Mouse (Mus musculus) Patski (cell line): ENCODE results near the gene Dnmbp. TPM values are rescaled to one million over a fixed set of nuclear protein-coding genes. Genes with fewer than 3 reads are reported as not detected.

Source experiments
- ATAC-seq: fragments of 100-300 bp; one replicate; pipeline ENCODE4 v1.8.0; 2021
- CTCF ChIA-PET: fragments of 350-600 bp; sonication (Branson Sonifier 250); formaldehyde crosslinking; loops from one replicate; lab custom pipeline; 2022; ENCODE audit warnings: inconsistent platforms; lab: Charles Lee
- POLR2A ChIA-PET: fragments of 350-600 bp; sonication (Branson Sonifier 250); formaldehyde crosslinking; loops from one replicate; lab custom pipeline; 2022; ENCODE audit warnings: antibody characterized with exemption, inconsistent platforms; lab: Charles Lee
- DNase-seq: peaks from one replicate; pipeline ENCODE4 v3.0.0-alpha.2; 2011; ENCODE audit warnings: low read depth, low spot score
- H3K27me3 ChIP-seq: fragments of 371-371 bp; one replicate; pipeline ENCODE4 v1.5.1; 2021
- CTCF ChIP-seq: fragments of 100-300 bp; IDR thresholded peaks from one replicate; pipeline ENCODE4 v1.5.1; 2021
- in situ Hi-C: fragments of 300-500 bp; cut with MboI; formaldehyde crosslinking; loops from 3 replicates; pipeline ENCODE4 v1.11.1; 2018; ENCODE audit warnings: low pct_unique_long_range_greater_than_20kb, mixed read lengths
- polyA plus RNA-seq: library from polyadenylated mRNA; unstranded; gene quantifications from one replicate; pipeline ENCODE4 v1.2.3, GENCODE M21; 2021

Dnmbp gene
- polyA plus RNA-seq, 1 experiment from 2014 or later = 16.3 TPM

DNA sequence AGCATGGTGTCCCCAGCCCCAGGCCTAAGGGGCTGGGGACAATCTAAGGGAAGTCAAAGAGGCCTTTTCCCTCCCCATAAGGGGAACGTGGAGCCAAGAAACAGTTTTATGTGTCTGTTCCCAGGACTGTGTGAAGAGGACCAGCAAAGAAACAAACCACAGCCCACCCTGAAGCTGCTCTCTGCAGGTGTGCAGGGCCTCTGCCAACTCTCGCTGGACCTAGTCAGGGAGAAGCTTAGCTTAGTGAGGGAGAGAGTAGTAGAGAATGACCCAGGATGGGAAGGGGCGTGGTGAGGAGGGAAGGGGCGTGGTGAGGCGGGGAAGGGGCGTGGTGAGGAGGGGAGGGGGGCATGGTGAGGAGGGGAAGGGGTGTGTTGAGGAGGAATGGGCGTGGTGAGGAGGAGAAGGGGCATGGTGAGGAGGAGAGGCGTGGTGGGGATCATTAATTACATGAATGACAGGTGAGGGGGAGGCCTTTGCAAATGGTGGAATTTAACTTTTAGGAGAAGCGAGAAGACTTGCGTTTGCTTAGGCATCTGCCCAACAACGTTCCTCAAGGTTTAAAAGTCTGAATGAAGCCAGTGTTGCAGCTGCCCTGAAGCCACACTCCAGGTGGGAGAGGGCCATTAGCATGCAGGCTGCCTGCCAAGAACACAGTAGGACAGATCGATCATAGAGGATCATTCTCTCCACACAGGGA lies 9.3 kb upstream of the Dnmbp start:
- H3K27me3 ChIP-seq = peaks cover 5% of the 10 kb centered on the region
- no peak for TF ChIP-seq CTCF
- ChIA-PET CTCF (interaction anchor here (1.0 to 2.4 kb wide), 3 partner anchors 10 to 26 kb away, joined by 3 to 7 read pairs (median 5); no protein-coding TSS in a partner anchor), POLR2A (interaction anchor here (0.6 kb wide), 1 partner anchor 281 kb away, joined by 4 read pairs; no protein-coding TSS in a partner anchor)
- DNase-seq (no peak), ATAC-seq (no peak)
- in situ Hi-C loops = no loop called here

DNA sequence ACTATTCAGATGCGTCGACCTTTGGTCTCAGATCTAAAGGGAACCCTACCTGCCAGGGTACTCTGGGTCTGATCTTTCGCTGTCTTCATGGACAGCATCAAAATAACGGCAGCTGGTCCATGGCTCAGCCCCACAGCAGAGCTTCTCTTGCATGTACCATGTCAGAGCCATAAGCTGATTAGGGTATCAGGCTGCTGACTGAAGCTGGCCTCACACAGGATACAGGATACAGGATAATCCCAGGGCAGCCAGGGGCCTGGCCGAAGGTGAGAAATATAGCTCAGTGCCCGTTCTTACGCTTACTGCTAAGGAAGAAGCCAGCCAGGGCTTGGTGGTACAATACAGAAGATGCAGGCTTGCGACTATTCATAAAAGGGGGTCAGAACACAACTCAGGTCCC lies 4.6 kb upstream of the Dnmbp start:
- TF ChIP-seq CTCF = no peak
- no peak for DNase-seq
- in situ Hi-C loops = no loop called here
- CTCF ChIA-PET = interaction anchor here (1.1 to 1.7 kb wide), 3 partner anchors 10 to 122 kb away, joined by 3 to 6 read pairs (median 3); no protein-coding TSS in a partner anchor
- no peaks in the 10 kb centered on the region for H3K27me3 ChIP-seq
- POLR2A ChIA-PET = no interaction called here
- ATAC-seq = no peak

DNA sequence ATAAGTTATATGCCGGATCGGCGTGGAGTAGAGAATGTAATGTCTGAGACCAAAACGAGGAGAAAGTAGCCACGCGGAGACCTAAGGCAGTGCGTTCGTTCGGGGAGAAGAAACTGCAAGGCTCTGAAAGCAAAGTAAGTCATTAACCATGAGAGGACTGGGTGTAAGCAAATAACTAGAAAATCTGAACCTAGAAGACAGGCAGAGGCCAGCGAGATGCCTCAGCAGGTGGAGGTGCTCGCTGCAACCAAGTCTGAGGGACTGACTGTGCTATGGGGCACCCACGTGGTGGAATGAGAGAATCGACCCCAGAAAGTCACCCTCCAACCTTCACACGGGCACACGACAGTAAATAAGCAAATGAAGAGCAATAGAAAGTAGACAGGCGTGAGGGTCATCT lies 3.1 kb upstream of the Dnmbp start:
- in situ Hi-C loops = no loop called here
- ChIA-PET POLR2A (no interaction called here), CTCF (no interaction called here)
- no peak for ATAC-seq
- H3K27me3 ChIP-seq = no peaks in the 10 kb centered on the region
- no peak for DNase-seq
- no peak for TF ChIP-seq CTCF

DNA sequence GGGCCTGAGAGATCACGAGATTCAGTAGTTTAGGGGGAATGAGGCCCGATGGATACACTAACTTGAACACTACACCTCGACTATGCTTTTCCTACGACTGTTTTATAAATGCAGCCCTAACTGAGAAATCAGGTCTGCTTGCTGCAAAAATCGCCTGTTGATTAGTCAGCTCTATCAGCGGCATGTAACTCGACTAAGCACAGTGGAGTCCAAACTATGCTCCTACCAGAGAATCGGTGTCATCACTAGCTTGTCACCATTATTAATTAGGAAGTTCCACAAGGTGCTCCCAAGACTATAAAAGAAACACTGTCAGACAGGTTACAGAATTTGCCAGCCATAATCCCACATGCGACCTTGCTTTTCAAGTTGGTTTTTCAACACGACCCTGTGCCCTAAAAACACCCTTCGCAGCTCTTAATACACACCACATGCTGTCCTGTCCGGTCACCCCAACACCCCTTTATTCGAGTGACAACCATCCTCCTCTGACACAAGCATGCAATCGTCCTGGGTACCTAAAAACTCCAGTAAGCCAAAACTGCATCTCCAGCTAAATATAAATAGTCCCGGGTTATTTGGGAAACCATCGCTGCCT lies 721 bp downstream of the Dnmbp start:
- H3K27me3 ChIP-seq = no peaks in the 10 kb centered on the region
- in situ Hi-C loops = no loop called here
- no peak for DNase-seq
- ATAC-seq = no peak
- TF ChIP-seq CTCF = no peak
- ChIA-PET CTCF (interaction anchor here (1.1 to 2.1 kb wide), 4 partner anchors 8 to 107 kb away, joined by 4 to 8 read pairs (median 6); no protein-coding TSS in a partner anchor), POLR2A (interaction anchor here (1.1 kb wide), 1 partner anchor 9 kb away, joined by 4 read pairs; no protein-coding TSS in a partner anchor)

DNA sequence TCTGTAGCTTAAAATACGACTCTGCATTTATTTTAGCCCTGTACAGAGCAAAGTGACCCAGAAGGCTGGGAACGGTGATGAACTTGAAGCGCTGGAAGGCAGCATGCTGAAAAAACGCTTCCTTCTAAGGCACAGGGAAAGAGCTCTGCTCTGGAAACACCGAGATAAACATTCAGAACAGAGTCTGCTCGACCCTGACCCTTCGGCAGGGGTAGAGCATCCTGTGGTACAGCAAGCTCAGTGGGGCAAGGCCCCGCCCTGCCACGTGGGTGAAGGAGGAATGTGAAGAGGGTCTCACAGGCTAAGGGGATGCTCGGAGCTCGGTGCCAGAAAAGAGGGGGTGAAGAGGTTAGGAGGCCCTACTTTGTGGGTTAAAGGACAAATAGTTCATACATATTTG lies 1.6 kb downstream of the Dnmbp start:
- H3K27me3 ChIP-seq = no peaks in the 10 kb centered on the region
- ChIA-PET CTCF (interaction anchor here (1.0 to 2.1 kb wide), 5 partner anchors 7 to 23 kb away, joined by 3 to 8 read pairs (median 5); no protein-coding TSS in a partner anchor), POLR2A (interaction anchor here (0.8 kb wide), 1 partner anchor 25 kb away, joined by 6 read pairs; no protein-coding TSS in a partner anchor)
- in situ Hi-C loops = no loop called here
- ATAC-seq (no peak), DNase-seq (no peak)
- no peak for TF ChIP-seq CTCF

DNA sequence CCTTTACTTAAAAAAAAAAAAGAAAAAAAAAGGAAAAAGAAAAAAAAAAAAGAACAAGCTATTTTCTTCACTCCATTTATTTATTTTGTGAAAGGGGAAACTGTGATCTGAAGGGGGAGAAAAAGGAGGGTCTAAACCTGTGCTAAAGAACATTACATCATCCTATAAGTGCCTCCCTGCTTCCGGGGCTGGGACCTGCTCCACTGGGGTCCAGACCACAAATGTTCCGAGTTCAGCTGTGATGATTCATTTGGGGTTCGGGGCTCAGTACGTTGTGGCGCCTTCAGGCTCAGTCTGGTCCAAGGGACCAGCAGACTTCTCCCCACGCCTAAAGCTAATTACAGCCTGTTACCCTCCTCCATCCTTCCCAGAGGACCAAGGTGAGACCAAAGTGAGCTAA lies 9.1 kb downstream of the Dnmbp start:
- H3K27me3 ChIP-seq = no peaks in the 10 kb centered on the region
- DNase-seq (no peak), ATAC-seq (no peak)

GRCm38 (mm10) chr19:43930366-43930765 lies 9.6 kb downstream of the Dnmbp start:
- no peak for DNase-seq
- no peak for TF ChIP-seq CTCF
- POLR2A ChIA-PET = interaction anchor here (1.2 kb wide), 1 partner anchor 9 kb away, joined by 4 read pairs; no protein-coding TSS in a partner anchor
- in situ Hi-C loops = no loop called here
- H3K27me3 ChIP-seq = no peaks in the 10 kb centered on the region
- CTCF ChIA-PET = interaction anchor here (1.5 kb wide), 1 partner anchor 9 kb away, joined by 8 read pairs; the partner anchor contains the start of gene Dnmbp
- ATAC-seq = no peak

More for the DNA sequence above, 9.1 kb downstream of the Dnmbp start:
- ChIA-PET CTCF (interaction anchor here (1.3 to 1.5 kb wide), 2 partner anchors 8 to 33 kb away, joined by 3 to 8 read pairs; partner anchors contain the start of gene Dnmbp), POLR2A (interaction anchor here (1.2 to 1.7 kb wide), 2 partner anchors 8 to 15 kb away, joined by 4 to 6 read pairs; no protein-coding TSS in a partner anchor)
- in situ Hi-C loops = no loop called here
- no peak for TF ChIP-seq CTCF

DNA sequence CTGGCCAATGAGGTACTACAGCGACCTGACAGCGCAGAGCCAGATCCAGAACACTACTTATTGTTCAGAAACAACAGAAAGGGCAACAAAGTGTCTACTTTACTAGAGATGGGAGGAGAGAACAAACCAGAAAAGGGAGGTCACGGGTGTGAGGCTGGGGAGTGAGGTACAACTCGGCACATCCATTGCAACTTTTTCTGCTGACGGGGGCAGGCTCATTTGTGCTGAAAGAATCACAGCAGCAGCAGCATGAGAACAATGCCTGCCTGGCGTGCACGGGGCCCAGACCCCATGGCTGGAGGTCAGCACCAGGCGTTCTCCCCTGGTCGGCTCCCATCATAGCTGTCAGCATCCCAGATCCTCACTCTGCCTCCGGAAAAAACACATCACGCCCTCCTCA lies 10.1 kb downstream of the Dnmbp start:
- in situ Hi-C loops = no loop called here
- no peak for TF ChIP-seq CTCF
- CTCF ChIA-PET = no interaction called here
- ATAC-seq = no peak
- no peaks in the 10 kb centered on the region for H3K27me3 ChIP-seq
- no peak for DNase-seq
- POLR2A ChIA-PET = interaction anchor here (1.2 kb wide), 1 partner anchor 9 kb away, joined by 4 read pairs; no protein-coding TSS in a partner anchor

DNA sequence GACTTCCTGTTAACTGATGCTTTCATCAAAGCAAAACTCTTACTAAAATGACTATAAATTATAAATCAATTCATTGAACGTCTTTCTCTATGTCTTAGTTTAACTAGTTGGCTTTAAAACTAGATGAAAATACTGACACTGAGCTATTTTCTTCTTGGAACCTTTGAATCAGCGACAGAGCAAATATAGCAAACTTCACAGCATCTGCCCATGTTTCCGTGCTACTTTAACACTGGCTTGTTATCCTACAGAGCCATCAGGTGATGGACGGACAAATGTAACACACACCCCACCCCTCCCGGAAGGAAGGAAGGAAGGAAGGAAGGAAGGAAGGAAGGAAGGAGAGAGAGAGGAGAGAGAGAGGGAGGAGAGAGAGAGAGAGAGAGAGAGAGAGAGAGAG lies 12.0 kb downstream of the Dnmbp start:
- ATAC-seq = no peak
- in situ Hi-C loops = no loop called here
- DNase-seq = no peak
- POLR2A ChIA-PET = interaction anchor here (0.6 kb wide), 1 partner anchor 148 kb away, joined by 4 read pairs; no protein-coding TSS in a partner anchor
- no peaks in the 10 kb centered on the region for H3K27me3 ChIP-seq
- no peak for TF ChIP-seq CTCF
- CTCF ChIA-PET = no interaction called here

DNA sequence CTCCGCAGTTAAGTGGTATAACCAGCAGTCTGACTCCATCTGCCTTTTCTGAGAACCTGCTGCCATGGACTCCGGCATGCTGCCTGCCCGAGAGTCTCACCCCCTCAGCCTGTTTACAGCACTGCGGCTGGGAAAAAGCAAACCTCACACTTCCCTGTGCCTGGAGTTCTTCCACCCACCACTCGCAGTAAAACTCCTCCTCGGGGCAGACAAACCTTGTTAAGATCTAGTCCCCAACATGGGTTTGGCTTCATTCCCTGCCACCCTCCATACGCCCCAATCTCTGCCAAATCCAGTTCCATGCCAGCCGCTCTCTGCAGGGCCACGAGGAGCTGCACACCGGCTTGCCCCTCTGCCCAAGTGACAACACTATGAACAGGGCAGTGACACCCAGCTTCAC lies 12.9 kb downstream of the Dnmbp start:
- CTCF ChIA-PET = no interaction called here

More for the DNA sequence above, 12.9 kb downstream of the Dnmbp start:
- POLR2A ChIA-PET = no interaction called here
- DNase-seq = no peak
- H3K27me3 ChIP-seq = no peaks in the 10 kb centered on the region
- in situ Hi-C loops = no loop called here
- TF ChIP-seq CTCF = no peak
- no peak for ATAC-seq
